Mouse (Mus musculus): Measurements from ENCODE around the gene Cdsn. TPM values are rescaled to one million over a fixed set of nuclear protein-coding genes. Genes with fewer than 3 reads are reported as not detected.

Cdsn gene
- total and polyA plus RNA-seq, 3 experiments, result 0.08 to 0.79 TPM; not detected in 1

GRCm38 (mm10) chr17:35593786-35594185 is 41.9 kb downstream of the Cdsn start:
- Histone ChIP-seq H3K27me3 (ENCODE audit: control insufficient read depth in 1 of 2, insufficient read depth in 2 of 2, low read length in 2 of 2) (no peaks in the 10 kb centered on the region; a peak in 2 of 4 replicates), H3K27ac (ENCODE audit: control insufficient read depth, low read depth, low read length) (no peak overlapping the region), H3K79me2 (ENCODE audit: control insufficient read depth, insufficient read depth, low read length, poor library complexity) (no peaks in the 10 kb centered on the region), H3K4me1 (ENCODE audit: control insufficient read depth in 1 of 2, insufficient read depth in 2 of 2, low read length in 2 of 2) (peaks cover 0 to 10% of the 10 kb centered on the region in 2 experiments; a peak in 1 of 4 replicates), H3K36me3 (ENCODE audit: control insufficient read depth in 1 of 2, insufficient read depth in 2 of 2, low read length in 2 of 2) (0 out of 4 replicates have a peak, but pooled peaks cover 0 to 2% of the 10 kb centered on the region in 2 experiments), H3K4me3 (ENCODE audit: control insufficient read depth in 1 of 2, insufficient read depth in 1 of 2, low read depth in 2 of 2, low read length in 2 of 2) (peak overlapping the region in 1 of 2 experiments; percentile 12; a peak in 1 of 4 replicates), H3K9me3 (replicated peaks; ENCODE audit: insufficient read depth, low read length) (no peaks in the 10 kb centered on the region), H3K9ac (ENCODE audit: control insufficient read depth, low read depth, low read length, poor library complexity, severe bottlenecking) (no peak overlapping the region)
- TF ChIP-seq USF1 (IDR thresholded peaks at IDR 0.05; ENCODE audit: low read depth, low read length) (no peak), SIN3A (IDR thresholded peaks at IDR 0.05; ENCODE audit: low read length) (no peak), MYC (IDR thresholded peaks at IDR 0.05; ENCODE audit: low read depth, low read length) (no peak), POLR2A (IDR thresholded peaks at IDR 0.05; ENCODE audit: control insufficient read depth in 1 of 2, insufficient read depth in 1 of 2, low read depth in 1 of 2, low read length in 2 of 2, poor library complexity in 1 of 2) (no peak), ETS1 (IDR thresholded peaks at IDR 0.05; ENCODE audit: low read depth, low read length) (no peak), MAX (IDR thresholded peaks at IDR 0.05; ENCODE audit: low read length) (no peak), HCFC1 (IDR thresholded peaks at IDR 0.05; ENCODE audit: low read depth, low read length) (no peak), ZKSCAN1 (IDR thresholded peaks at IDR 0.05; ENCODE audit: low read depth, low read length) (no peak), NELFE (IDR thresholded peaks at IDR 0.05; ENCODE audit: low read depth, low read length) (no peak)
- DNase-seq (ENCODE audit: low read depth, low spot score), result peak; percentile 43

- no peaks in the 10 kb centered on the region; a peak in 2 of 4 replicates for H3K27me3 ChIP-seq (ENCODE audit: control insufficient read depth in 1 of 2, insufficient read depth in 2 of 2, low read length in 2 of 2)
- H3K4me3 ChIP-seq (ENCODE audit: control insufficient read depth in 1 of 2, insufficient read depth in 1 of 2, low read depth in 2 of 2, low read length in 2 of 2), result no peak overlapping the region
- peaks cover 0 to 10% of the 10 kb centered on the region in 2 experiments; a peak in 1 of 4 replicates for H3K4me1 ChIP-seq (ENCODE audit: control insufficient read depth in 1 of 2, insufficient read depth in 2 of 2, low read length in 2 of 2)
- H3K9me3 ChIP-seq (replicated peaks; ENCODE audit: insufficient read depth, low read length), result no peaks in the 10 kb centered on the region
- DNase-seq (ENCODE audit: low read depth, low spot score), result no peak
- no peak overlapping the region for H3K9ac ChIP-seq (ENCODE audit: control insufficient read depth, low read depth, low read length, poor library complexity, severe bottlenecking)
- TF ChIP-seq MAFK (IDR thresholded peaks at IDR 0.05; ENCODE audit: borderline replicate concordance, low read depth, low read length), result no peak
- TF ChIP-seq ELF1 (IDR thresholded peaks at IDR 0.05; ENCODE audit: low read depth, low read length), result no peak
- no peaks in the 10 kb centered on the region for H3K79me2 ChIP-seq (ENCODE audit: control insufficient read depth, insufficient read depth, low read length, poor library complexity)
- no peak overlapping the region for H3K27ac ChIP-seq (ENCODE audit: control insufficient read depth, low read depth, low read length)
- H3K36me3 ChIP-seq (ENCODE audit: control insufficient read depth in 1 of 2, insufficient read depth in 2 of 2, low read length in 2 of 2), result 0 out of 4 replicates have a peak, but pooled peaks cover 0 to 2% of the 10 kb centered on the region in 2 experiments
Measured at GRCm38 (mm10) chr17:35594456-35594855, 42.5 kb downstream of the Cdsn start.

- no peaks in the 10 kb centered on the region for H3K36me3 ChIP-seq (ENCODE audit: control insufficient read depth in 1 of 2, insufficient read depth in 2 of 2, low read length in 2 of 2)
- no peak overlapping the region for H3K9ac ChIP-seq (ENCODE audit: control insufficient read depth, low read depth, low read length, poor library complexity, severe bottlenecking)
- H3K9me3 ChIP-seq (replicated peaks; ENCODE audit: insufficient read depth, low read length), result no peaks in the 10 kb centered on the region
Measured at GRCm38 (mm10) chr17:35597399-35597798, 45.5 kb downstream of the Cdsn start.

More at GRCm38 (mm10) chr17:35597399-35597798, 45.5 kb downstream of the Cdsn start:
- Histone ChIP-seq H3K4me3 (ENCODE audit: control insufficient read depth in 1 of 2, insufficient read depth in 1 of 2, low read depth in 2 of 2, low read length in 2 of 2) (no peak overlapping the region), H3K27me3 (ENCODE audit: control insufficient read depth in 1 of 2, insufficient read depth in 2 of 2, low read length in 2 of 2) (no peaks in the 10 kb centered on the region; a peak in 2 of 4 replicates), H3K27ac (ENCODE audit: control insufficient read depth, low read depth, low read length) (no peak overlapping the region), H3K79me2 (ENCODE audit: control insufficient read depth, insufficient read depth, low read length, poor library complexity) (no peaks in the 10 kb centered on the region), H3K4me1 (ENCODE audit: control insufficient read depth in 1 of 2, insufficient read depth in 2 of 2, low read length in 2 of 2) (peaks cover 0 to 4% of the 10 kb centered on the region in 2 experiments; a peak in 1 of 4 replicates)
- TF ChIP-seq USF1 (IDR thresholded peaks at IDR 0.05; ENCODE audit: low read depth, low read length) (no peak), KAT2A (conservative IDR thresholded peaks at IDR 0.05; ENCODE audit: low read depth, low read length) (no peak), E2F4 (IDR thresholded peaks at IDR 0.05; ENCODE audit: borderline replicate concordance, low read depth, low read length) (no peak), MEF2A (IDR thresholded peaks at IDR 0.05; ENCODE audit: extremely low read depth, insufficient replicate concordance, low read depth, low read length, poor library complexity, severe bottlenecking) (no peak), MAFK (IDR thresholded peaks at IDR 0.05; ENCODE audit: borderline replicate concordance, low read depth, low read length) (no peak), RAD21 (IDR thresholded peaks at IDR 0.05; ENCODE audit: low read depth, low read length) (no peak), CTCF (IDR thresholded peaks at IDR 0.05 in 2 of 3, conservative IDR thresholded peaks at IDR 0.05 in 1 of 3; ENCODE audit: control insufficient read depth in 1 of 3, insufficient read depth in 1 of 3, low read depth in 2 of 3, low read length in 3 of 3, poor library complexity in 1 of 3, severe bottlenecking in 1 of 3) (no peak), EP300 (IDR thresholded peaks at IDR 0.05; ENCODE audit: low read depth in 1 of 2, low read length in 2 of 2) (no peak), ELF1 (IDR thresholded peaks at IDR 0.05; ENCODE audit: low read depth, low read length) (no peak), POLR2AphosphoS2 (IDR thresholded peaks at IDR 0.05; ENCODE audit: low read length) (no peak), GABPA (IDR thresholded peaks at IDR 0.05; ENCODE audit: low read depth, low read length) (no peak)
- DNase-seq (ENCODE audit: low read depth, low spot score), result no peak

All from MEL (cell line).